Mouse (Mus musculus): ENCODE data around the gene Pom121l2. TPM values are rescaled to one million over a fixed set of nuclear protein-coding genes. Genes with fewer than 3 reads are reported as not detected.
"Not testable (repeated sequence)": the region's sequence is repeated elsewhere in the genome, so short reads cannot be mapped to it uniquely, and the experiment has no call there.

Pom121l2 gene
- polyA plus RNA-seq, 1 experiment from 2014 or later: 0.12 TPM

DNA sequence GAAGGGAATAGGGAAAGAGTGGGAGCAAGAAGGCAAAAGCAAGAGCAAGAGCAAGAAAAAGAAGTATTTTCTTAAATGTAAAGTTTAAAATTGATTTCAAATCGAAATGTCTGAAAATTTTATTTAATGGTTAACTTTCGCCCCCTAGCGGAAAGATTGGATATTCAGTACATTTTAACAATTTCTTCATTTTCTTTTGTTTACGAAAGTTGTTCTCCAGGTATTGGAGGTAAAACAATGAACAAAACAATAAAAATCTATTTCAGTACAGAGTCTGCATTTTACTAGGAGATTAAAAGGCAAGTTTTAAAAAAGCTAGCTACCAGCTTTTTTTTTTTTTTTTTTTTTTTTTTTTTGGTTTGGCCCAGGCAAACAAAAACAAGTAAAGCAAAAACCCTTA lies 49.5 kb downstream of the Pom121l2 start:
- DNase-seq (ENCODE audit: low spot score): no peak
- Histone ChIP-seq H3K36me3 (ENCODE audit: control insufficient read depth, insufficient read depth, low read length) (no peaks in the 10 kb centered on the region), H3K9me3 (ENCODE audit: control insufficient read depth, low read length) (no peaks in the 10 kb centered on the region), H3K27me3 (ENCODE audit: control insufficient read depth, insufficient read depth, low read length) (no peaks in the 10 kb centered on the region), H3K4me2 (ENCODE audit: low read depth, low read length, severe bottlenecking) (no peak overlapping the region), H3K27ac (ENCODE audit: low read depth, low read length) (no peak overlapping the region), H3K4me1 (replicated peaks; ENCODE audit: control insufficient read depth, insufficient read depth, low read length) (0 out of 2 replicates have a peak, but pooled peaks cover 3% of the 10 kb centered on the region), H3K9ac (ENCODE audit: low read length) (no peak overlapping the region), H3K4me3 (ENCODE audit: low read depth, low read length) (no peak overlapping the region)
- WGBS: 19% methylated on average over 4 of the region's 4 CpGs
- ATAC-seq (replicated peaks; ENCODE audit: low FRiP score): no peak

DNA sequence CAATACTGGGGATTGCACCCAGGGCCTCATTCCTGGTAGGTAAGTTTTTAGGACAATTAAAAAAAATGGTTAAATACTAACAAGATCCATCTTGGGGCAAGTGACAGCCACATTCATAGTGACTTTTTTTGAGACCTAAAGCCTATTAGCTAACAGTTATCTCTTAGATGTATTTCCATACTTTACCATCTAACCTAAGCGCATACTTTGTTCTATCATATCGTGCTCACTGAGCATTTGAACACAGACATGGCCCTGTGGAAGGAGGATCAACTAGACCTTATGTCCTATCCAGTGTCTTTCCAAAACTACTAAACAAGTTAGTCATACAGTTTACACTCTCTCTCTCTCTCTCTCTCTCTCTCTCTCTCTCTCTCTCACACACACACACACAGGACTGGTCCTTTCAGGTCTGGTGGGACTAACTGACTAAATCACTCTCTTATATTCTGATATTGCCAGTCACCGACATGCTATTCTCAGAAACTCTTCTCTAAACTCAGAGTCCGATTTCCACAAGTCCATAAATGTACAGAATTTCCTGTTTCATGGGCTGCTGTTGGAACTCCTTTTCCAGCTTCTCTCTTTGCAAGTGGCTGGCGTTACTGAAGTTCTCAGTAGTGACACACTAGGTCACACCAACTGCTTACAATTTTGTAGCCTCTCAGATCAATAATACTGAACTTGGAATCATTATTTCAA lies 52.9 kb downstream of the Pom121l2 start:
- H3K27ac ChIP-seq (ENCODE audit: low read depth, low read length): peak overlapping the region; percentile 90
- no peaks in the 10 kb centered on the region for H3K27me3 ChIP-seq (ENCODE audit: control insufficient read depth, insufficient read depth, low read length)
- peak overlapping the region; percentile 86 for H3K9ac ChIP-seq (ENCODE audit: low read length)
- H3K4me3 ChIP-seq (ENCODE audit: low read depth, low read length): peak overlapping the region; percentile 37
- H3K9me3 ChIP-seq (ENCODE audit: control insufficient read depth, low read length): no peaks in the 10 kb centered on the region
- ATAC-seq (replicated peaks; ENCODE audit: low FRiP score): no peak
- DNase-seq (ENCODE audit: low spot score): no peak
- WGBS: 60% methylated on average over 5 of the region's 5 CpGs
- no peaks in the 10 kb centered on the region for H3K36me3 ChIP-seq (ENCODE audit: control insufficient read depth, insufficient read depth, low read length)
- peak overlapping the region; percentile 78 for H3K4me2 ChIP-seq (ENCODE audit: low read depth, low read length, severe bottlenecking)
- 0 out of 2 replicates have a peak, but pooled peaks cover 2% of the 10 kb centered on the region for H3K4me1 ChIP-seq (replicated peaks; ENCODE audit: control insufficient read depth, insufficient read depth, low read length)

DNA sequence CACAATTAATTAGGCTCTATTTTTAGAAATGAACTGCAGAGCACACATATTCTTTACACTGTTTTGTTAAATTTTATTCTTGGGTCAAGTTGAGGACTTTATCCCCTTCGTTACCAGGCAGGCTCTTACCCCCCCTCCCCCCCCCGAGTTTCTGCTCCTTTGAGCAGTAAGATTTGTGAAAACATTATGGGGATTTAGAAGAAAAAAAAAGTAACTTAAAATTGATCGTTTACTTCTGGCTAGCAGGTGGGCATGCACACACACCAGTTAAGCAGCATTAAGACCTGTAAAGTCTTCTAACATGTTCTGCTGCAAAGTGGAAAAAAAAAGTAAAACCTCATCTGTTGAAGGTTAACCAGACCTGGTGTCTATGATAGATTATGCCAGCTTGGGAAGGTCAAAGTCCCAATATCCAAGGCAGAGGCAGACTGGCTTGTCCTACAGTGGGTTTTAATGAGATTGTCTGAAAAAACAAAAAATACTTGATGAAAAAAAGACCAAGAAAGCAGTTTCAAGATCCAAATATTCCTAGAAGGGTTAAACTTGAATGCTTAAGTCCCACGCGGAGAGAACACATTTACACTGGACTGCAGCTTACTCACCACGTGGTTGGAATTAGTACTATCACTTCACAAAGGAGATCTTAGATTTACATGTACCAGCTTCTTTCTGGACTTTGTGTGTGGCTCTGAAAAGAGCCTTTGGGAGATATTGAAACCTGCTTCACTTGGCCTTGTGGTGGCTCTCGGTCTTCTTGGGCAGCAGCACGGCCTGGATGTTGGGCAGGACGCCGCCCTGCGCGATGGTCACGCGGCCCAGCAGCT lies 53.7 kb downstream of the Pom121l2 start:
- ATAC-seq (replicated peaks; ENCODE audit: low FRiP score) (peak; percentile 3; the same call in 1 of the 2 replicates), DNase-seq (ENCODE audit: low spot score) (no peak)
- WGBS: under 1% methylated on average over 12 of the region's 14 CpGs
- Histone ChIP-seq H3K4me2 (ENCODE audit: low read depth, low read length, severe bottlenecking) (peak overlapping the region; percentile 78), H3K36me3 (ENCODE audit: control insufficient read depth, insufficient read depth, low read length) (no peaks in the 10 kb centered on the region), H3K4me3 (ENCODE audit: low read depth, low read length) (peak overlapping the region; percentile 37), H3K9me3 (ENCODE audit: control insufficient read depth, low read length) (no peaks in the 10 kb centered on the region), H3K9ac (ENCODE audit: low read length) (peak overlapping the region; percentile 86), H3K27ac (ENCODE audit: low read depth, low read length) (peak overlapping the region; percentile 90), H3K4me1 (replicated peaks; ENCODE audit: control insufficient read depth, insufficient read depth, low read length) (0 out of 2 replicates have a peak, but pooled peaks cover 2% of the 10 kb centered on the region), H3K27me3 (ENCODE audit: control insufficient read depth, insufficient read depth, low read length) (no peaks in the 10 kb centered on the region)

DNA sequence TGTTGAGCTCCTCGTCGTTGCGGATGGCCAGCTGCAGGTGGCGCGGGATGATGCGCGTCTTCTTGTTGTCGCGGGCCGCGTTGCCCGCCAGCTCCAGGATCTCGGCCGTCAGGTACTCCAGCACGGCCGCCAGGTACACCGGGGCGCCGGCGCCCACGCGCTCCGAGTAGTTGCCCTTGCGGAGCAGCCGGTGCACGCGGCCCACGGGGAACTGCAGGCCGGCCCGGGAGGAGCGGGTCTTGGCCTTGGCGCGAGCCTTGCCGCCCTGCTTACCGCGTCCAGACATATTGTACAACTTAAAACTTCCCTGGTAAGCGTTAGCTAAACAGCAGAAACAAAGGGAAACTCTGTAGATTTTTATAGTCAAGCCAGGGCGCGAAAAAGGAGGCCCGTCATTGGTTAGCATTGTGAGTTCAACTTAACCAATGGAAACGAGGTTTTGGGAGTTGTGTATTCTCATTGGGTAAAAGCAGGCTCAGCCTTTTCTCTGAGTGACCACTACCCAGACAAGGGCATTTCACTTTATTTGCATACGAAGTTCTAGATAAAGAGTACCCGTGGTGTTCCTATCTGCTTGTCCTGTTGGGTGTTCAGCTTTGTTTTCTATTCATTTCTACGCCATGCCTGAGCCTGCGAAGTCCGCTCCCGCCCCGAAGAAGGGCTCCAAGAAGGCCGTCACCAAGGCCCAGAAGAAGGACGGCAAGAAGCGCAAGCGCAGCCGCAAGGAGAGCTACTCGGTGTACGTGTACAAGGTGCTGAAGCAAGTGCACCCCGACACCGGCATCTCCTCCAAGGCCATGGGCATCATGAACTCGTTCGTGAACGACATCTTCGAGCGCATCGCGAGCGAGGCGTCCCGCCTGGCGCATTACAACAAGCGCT lies 54.5 kb downstream of the Pom121l2 start, which contains the start of the genes Hist1h2ah and Hist1h2bk:
Gene Hist1h2ah (minus strand): TSS at position 302 of the 882 bp plus-strand sequence.
Gene Hist1h2bk (plus strand): TSS at position 604 of the 882 bp plus-strand sequence.
- peak; percentile 87 for DNase-seq (ENCODE audit: low spot score)
- WGBS: under 1% methylated on average over 21 of the region's 69 CpGs
- not testable (repeated sequence) for H3K36me3 ChIP-seq (ENCODE audit: control insufficient read depth, insufficient read depth, low read length); H3K4me1 ChIP-seq (replicated peaks; ENCODE audit: control insufficient read depth, insufficient read depth, low read length); H3K27me3 ChIP-seq (ENCODE audit: control insufficient read depth, insufficient read depth, low read length); H3K9me3 ChIP-seq (ENCODE audit: control insufficient read depth, low read length)
- peak; percentile 98 for ATAC-seq (replicated peaks; ENCODE audit: low FRiP score)
- Histone ChIP-seq H3K27ac (ENCODE audit: low read depth, low read length) (peak within 1 kb of the TSS; percentile 96), H3K9ac (ENCODE audit: low read length) (peak within 1 kb of the TSS; percentile 86), H3K4me3 (ENCODE audit: low read depth, low read length) (peak within 1 kb of the TSS; percentile 37), H3K4me2 (ENCODE audit: low read depth, low read length, severe bottlenecking) (peak within 1 kb of the TSS; percentile 83)

DNA sequence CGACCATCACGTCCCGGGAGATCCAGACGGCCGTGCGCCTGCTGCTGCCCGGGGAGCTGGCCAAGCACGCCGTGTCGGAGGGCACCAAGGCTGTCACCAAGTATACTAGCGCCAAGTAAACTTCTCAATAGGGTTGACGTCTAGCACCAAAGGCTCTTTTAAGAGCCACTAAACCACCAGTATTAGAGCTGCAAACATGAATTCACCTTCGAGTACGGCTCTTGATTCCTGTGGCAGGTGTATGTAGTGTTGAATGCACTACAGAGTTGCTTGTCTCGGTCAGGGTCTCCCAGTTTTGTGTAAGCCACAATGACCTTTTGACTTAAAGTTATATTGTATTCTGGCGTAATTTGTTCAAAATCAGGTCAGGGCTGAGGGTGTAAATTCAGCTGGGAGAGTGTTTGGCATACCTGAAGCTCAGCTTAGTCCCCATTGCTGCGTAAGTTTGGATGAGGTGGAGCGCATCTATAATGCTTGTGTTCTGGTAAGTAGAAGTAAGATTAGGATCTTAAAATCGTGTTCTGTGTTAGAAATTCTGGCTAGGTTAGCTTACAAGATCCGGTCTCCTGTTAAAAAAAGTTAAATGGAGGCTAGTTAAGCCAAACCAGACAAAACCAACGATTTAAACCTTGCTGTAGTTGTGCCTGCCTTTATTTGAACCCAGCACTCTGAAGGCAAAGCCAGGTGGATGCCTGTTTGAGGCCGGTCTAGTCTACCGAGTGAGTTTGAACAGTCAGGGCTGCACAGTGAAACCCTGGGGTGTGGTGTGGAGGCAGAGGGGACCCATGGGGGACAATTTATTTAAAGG lies 55.4 kb downstream of the Pom121l2 start:
- Histone ChIP-seq H3K4me1 (replicated peaks; ENCODE audit: control insufficient read depth, insufficient read depth, low read length) (peaks cover 2% of the 10 kb centered on the region; the same call in 1 of the 2 replicates), H3K27me3 (ENCODE audit: control insufficient read depth, insufficient read depth, low read length) (no peaks in the 10 kb centered on the region), H3K9ac (ENCODE audit: low read length) (peak overlapping the region; percentile 74), H3K4me3 (ENCODE audit: low read depth, low read length) (peak overlapping the region; percentile 37), H3K9me3 (ENCODE audit: control insufficient read depth, low read length) (no peaks in the 10 kb centered on the region), H3K4me2 (ENCODE audit: low read depth, low read length, severe bottlenecking) (peak overlapping the region; percentile 83), H3K36me3 (ENCODE audit: control insufficient read depth, insufficient read depth, low read length) (no peaks in the 10 kb centered on the region), H3K27ac (ENCODE audit: low read depth, low read length) (peak overlapping the region; percentile 96)
- ATAC-seq (replicated peaks; ENCODE audit: low FRiP score): peak; percentile 4; the same call in 1 of the 2 replicates
- peak; percentile 72 for DNase-seq (ENCODE audit: low spot score)
- WGBS: 2% methylated on average over 17 of the region's 23 CpGs

DNA sequence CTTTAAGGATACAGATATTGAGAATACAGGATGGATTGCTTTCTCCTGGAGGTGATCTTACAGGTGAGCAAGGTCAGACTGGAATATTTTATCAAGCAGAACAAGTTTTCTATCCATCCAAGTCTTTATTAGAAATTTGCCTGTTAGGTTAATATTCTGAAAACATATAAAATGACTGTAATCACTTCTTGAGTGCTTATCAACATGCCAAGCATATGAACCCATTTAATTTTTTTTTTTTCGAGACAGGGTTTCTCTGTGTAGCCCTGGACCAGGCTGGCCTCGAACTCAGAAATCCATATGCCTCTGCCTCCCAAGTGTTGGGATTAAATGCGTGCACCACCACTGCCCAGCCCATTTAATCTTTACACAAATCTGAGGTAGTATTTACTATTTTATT lies 56.0 kb downstream of the Pom121l2 start:
- no peaks in the 10 kb centered on the region for H3K9me3 ChIP-seq (ENCODE audit: control insufficient read depth, low read length)
- H3K9ac ChIP-seq (ENCODE audit: low read length): peak overlapping the region; percentile 74
- peaks cover 2% of the 10 kb centered on the region; the same call in 1 of the 2 replicates for H3K4me1 ChIP-seq (replicated peaks; ENCODE audit: control insufficient read depth, insufficient read depth, low read length)
- peak overlapping the region; percentile 83 for H3K4me2 ChIP-seq (ENCODE audit: low read depth, low read length, severe bottlenecking)
- 56% methylated on average over 3 of the region's 3 CpGs for WGBS
- no peak for ATAC-seq (replicated peaks; ENCODE audit: low FRiP score)
- peak overlapping the region; percentile 37 for H3K4me3 ChIP-seq (ENCODE audit: low read depth, low read length)
- H3K27ac ChIP-seq (ENCODE audit: low read depth, low read length): peak overlapping the region; percentile 96
- no peak for DNase-seq (ENCODE audit: low spot score)
- no peaks in the 10 kb centered on the region for H3K36me3 ChIP-seq (ENCODE audit: control insufficient read depth, insufficient read depth, low read length)
- H3K27me3 ChIP-seq (ENCODE audit: control insufficient read depth, insufficient read depth, low read length): no peaks in the 10 kb centered on the region

DNA sequence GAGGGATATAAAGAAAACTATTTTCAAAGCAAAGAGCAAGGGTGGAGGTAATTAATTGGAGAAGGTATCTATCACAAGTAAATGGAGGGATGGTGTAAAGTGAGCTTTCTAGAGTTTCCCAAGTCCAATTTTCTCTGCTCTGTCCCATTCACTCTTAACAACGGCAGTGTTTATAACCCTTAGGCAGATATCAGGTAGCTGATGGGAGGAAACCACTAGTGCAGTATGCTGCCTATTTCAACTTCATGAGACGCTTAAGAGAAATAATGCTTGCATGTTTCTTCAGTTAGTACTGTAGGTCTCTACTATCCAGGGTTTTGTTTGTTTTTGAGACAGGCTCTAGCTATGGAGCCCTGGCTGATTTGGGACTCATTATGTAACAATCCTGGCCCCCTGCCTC lies 56.4 kb downstream of the Pom121l2 start:
- no peaks in the 10 kb centered on the region for H3K27me3 ChIP-seq (ENCODE audit: control insufficient read depth, insufficient read depth, low read length)
- ATAC-seq (replicated peaks; ENCODE audit: low FRiP score): no peak
- no peak for DNase-seq (ENCODE audit: low spot score)
- H3K4me2 ChIP-seq (ENCODE audit: low read depth, low read length, severe bottlenecking): no peak overlapping the region
- no peaks in the 10 kb centered on the region for H3K36me3 ChIP-seq (ENCODE audit: control insufficient read depth, insufficient read depth, low read length)
- no peak overlapping the region for H3K4me3 ChIP-seq (ENCODE audit: low read depth, low read length)
- peak overlapping the region; percentile 43; the same call in 1 of the 2 replicates for H3K27ac ChIP-seq (ENCODE audit: low read depth, low read length)
- H3K9ac ChIP-seq (ENCODE audit: low read length): no peak overlapping the region
- H3K4me1 ChIP-seq (replicated peaks; ENCODE audit: control insufficient read depth, insufficient read depth, low read length): peaks cover 2% of the 10 kb centered on the region; the same call in 1 of the 2 replicates
- 74% methylated on average over 2 of the region's 2 CpGs for WGBS
- no peaks in the 10 kb centered on the region for H3K9me3 ChIP-seq (ENCODE audit: control insufficient read depth, low read length)

Measured in forebrain, embryonic 11.5 days (tissue).